Mouse (Mus musculus) heart, embryonic 12.5 days (tissue): ENCODE results near the gene Atf6. TPM values are rescaled to one million over a fixed set of nuclear protein-coding genes. Genes with fewer than 3 reads are reported as not detected.

Source experiments
- ATAC-seq: fragments of 200-750 bp; cut with Nextera tagmentation; 2 replicates; pipeline ENCODE4 v1.8.0; 2017; ENCODE audit warnings: moderate TSS enrichment, moderate library complexity; ENCODE audit not compliant: insufficient number of reproducible peaks, low FRiP score
- H3K27ac ChIP-seq: fragments of 300-500 bp; sonication (generic); 2 replicates; pipeline ENCODE4 v1.5.1; 2016; ENCODE audit warnings: mild to moderate bottlenecking, moderate library complexity; ENCODE audit not compliant: poor library complexity, severe bottlenecking
- H3K27me3 ChIP-seq: fragments of 300-500 bp; sonication (generic); replicated peaks from 2 replicates; pipeline ENCODE4 v1.6.1; 2016; ENCODE audit warnings: mild to moderate bottlenecking, moderate library complexity
- H3K36me3 ChIP-seq: fragments of 300-500 bp; sonication (generic); 2 replicates; pipeline ENCODE4 v1.6.1; 2016; ENCODE audit warnings: mild to moderate bottlenecking, moderate library complexity
- H3K4me1 ChIP-seq: fragments of 300-500 bp; sonication (generic); replicated peaks from 2 replicates; pipeline ENCODE4 v1.6.1; 2016; ENCODE audit warnings: mild to moderate bottlenecking
- H3K4me2 ChIP-seq: fragments of 300-500 bp; sonication (generic); 2 replicates; pipeline ENCODE4 v1.6.1; 2016; ENCODE audit warnings: mild to moderate bottlenecking, moderate library complexity
- H3K4me3 ChIP-seq: fragments of 300-500 bp; sonication (generic); 2 replicates; pipeline ENCODE4 v1.5.1; 2016; ENCODE audit warnings: mild to moderate bottlenecking
- H3K9ac ChIP-seq: fragments of 300-500 bp; sonication (generic); 2 replicates; pipeline ENCODE4 v1.6.1; 2016; ENCODE audit warnings: mild to moderate bottlenecking, moderate library complexity
- H3K9me3 ChIP-seq: fragments of 300-500 bp; sonication (generic); replicated peaks from 2 replicates; pipeline ENCODE4 v1.6.1; 2016; ENCODE audit warnings: mild to moderate bottlenecking, moderate library complexity
- WGBS: fragments of 180-500 bp; shearing (Covaris S2); methylation state at CpG from one replicate; pipeline ENCODE4 v1.1.7; 2016; 5-methylcytosine and 5-hydroxymethylcytosine counted together
- polyA plus RNA-seq: library from polyadenylated mRNA; unstranded; fragments of >200 nt; fragmentation: Nextera tagmentation; extraction: Ambion mirVana; gene quantifications from 2 replicates; pipeline ENCODE4 v1.2.1, GENCODE M21; 2016

Gene Atf6
- polyA plus RNA-seq, 1 experiment from 2014 or later, result 15.0 TPM

GRCm38 (mm10) chr1:170764798-170765197 is 102.8 kb downstream of the Atf6 start:
- no peaks in the 10 kb centered on the region for H3K27me3 ChIP-seq
- no peak overlapping the region for H3K9ac ChIP-seq
- no peaks in the 10 kb centered on the region for H3K9me3 ChIP-seq
- no peak for ATAC-seq
- H3K27ac ChIP-seq, result no peak overlapping the region
- WGBS, result 80% methylated on average over 1 of the region's 1 CpGs
- H3K4me2 ChIP-seq, result no peak overlapping the region
- 0 out of 2 replicates have a peak, but pooled peaks cover 6% of the 10 kb centered on the region for H3K4me1 ChIP-seq
- H3K36me3 ChIP-seq, result peaks cover 10% of the 10 kb centered on the region
- no peak overlapping the region for H3K4me3 ChIP-seq

- Histone ChIP-seq H3K27ac (no peak overlapping the region), H3K4me1 (0 out of 2 replicates have a peak, but pooled peaks cover under 1% of the 10 kb centered on the region), H3K4me2 (no peak overlapping the region), H3K4me3 (no peak overlapping the region), H3K9ac (no peak overlapping the region), H3K27me3 (no peaks in the 10 kb centered on the region), H3K36me3 (peaks cover 12% of the 10 kb centered on the region), H3K9me3 (no peaks in the 10 kb centered on the region)
- no peak for ATAC-seq
- 100% methylated on average over 1 of the region's 1 CpGs for WGBS
These were observed 105.9 kb downstream of the Atf6 start for GRCm38 (mm10) chr1:170761634-170762033.

GRCm38 (mm10) chr1:170753597-170753996 is 114.0 kb downstream of the Atf6 start:
- Histone ChIP-seq H3K9me3 (no peaks in the 10 kb centered on the region), H3K27ac (no peak overlapping the region), H3K9ac (no peak overlapping the region), H3K36me3 (no peaks in the 10 kb centered on the region), H3K4me3 (no peak overlapping the region), H3K4me2 (no peak overlapping the region), H3K27me3 (no peaks in the 10 kb centered on the region), H3K4me1 (no peaks in the 10 kb centered on the region)
- WGBS, result 88% methylated on average over 5 of the region's 5 CpGs
- ATAC-seq, result no peak

- Histone ChIP-seq H3K9me3 (no peaks in the 10 kb centered on the region), H3K27ac (no peak overlapping the region), H3K4me2 (no peak overlapping the region), H3K36me3 (no peaks in the 10 kb centered on the region), H3K9ac (no peak overlapping the region), H3K4me1 (no peaks in the 10 kb centered on the region), H3K4me3 (no peak overlapping the region), H3K27me3 (no peaks in the 10 kb centered on the region)
- 59% methylated on average over 7 of the region's 7 CpGs for WGBS
- ATAC-seq, result no peak
These were observed 115.8 kb downstream of the Atf6 start for GRCm38 (mm10) chr1:170751797-170752196.

- H3K36me3 ChIP-seq, result 0 out of 2 replicates have a peak, but pooled peaks cover 3% of the 10 kb centered on the region
- no peak for ATAC-seq
- H3K4me3 ChIP-seq, result no peak overlapping the region
- H3K9ac ChIP-seq, result no peak overlapping the region
- no peaks in the 10 kb centered on the region for H3K9me3 ChIP-seq
- no peak overlapping the region for H3K4me2 ChIP-seq
- WGBS, result 79% methylated on average over 5 of the region's 5 CpGs
- H3K27ac ChIP-seq, result no peak overlapping the region
- no peaks in the 10 kb centered on the region for H3K27me3 ChIP-seq
- H3K4me1 ChIP-seq, result no peaks in the 10 kb centered on the region
These were observed 121.0 kb downstream of the Atf6 start for GRCm38 (mm10) chr1:170746523-170746922.

- Histone ChIP-seq H3K4me1 (0 out of 2 replicates have a peak, but pooled peaks cover under 1% of the 10 kb centered on the region), H3K9ac (no peak overlapping the region), H3K4me3 (no peak overlapping the region), H3K9me3 (no peaks in the 10 kb centered on the region), H3K4me2 (no peak overlapping the region), H3K27me3 (no peaks in the 10 kb centered on the region), H3K27ac (no peak overlapping the region), H3K36me3 (peaks cover 6% of the 10 kb centered on the region; the same call in 1 of the 2 replicates)
- no peak for ATAC-seq
- WGBS, result 79% methylated on average over 5 of the region's 5 CpGs
These were observed 125.9 kb downstream of the Atf6 start for GRCm38 (mm10) chr1:170741497-170742246.

GRCm38 (mm10) chr1:170734866-170735265 is 132.7 kb downstream of the Atf6 start:
- H3K4me1 ChIP-seq, result peaks cover 22% of the 10 kb centered on the region
- no peak overlapping the region for H3K27ac ChIP-seq
- H3K36me3 ChIP-seq, result peaks cover 7% of the 10 kb centered on the region; the same call in 1 of the 2 replicates
- no peak for ATAC-seq
- no peaks in the 10 kb centered on the region for H3K27me3 ChIP-seq
- H3K4me2 ChIP-seq, result no peak overlapping the region
- 87% methylated on average over 3 of the region's 3 CpGs for WGBS
- H3K9ac ChIP-seq, result no peak overlapping the region
- no peak overlapping the region for H3K4me3 ChIP-seq
- no peaks in the 10 kb centered on the region for H3K9me3 ChIP-seq

- no peaks in the 10 kb centered on the region for H3K9me3 ChIP-seq
- H3K36me3 ChIP-seq, result 0 out of 2 replicates have a peak, but pooled peaks cover 4% of the 10 kb centered on the region
- H3K4me1 ChIP-seq, result peaks cover 26% of the 10 kb centered on the region
- no peak overlapping the region for H3K27ac ChIP-seq
- H3K4me2 ChIP-seq, result no peak overlapping the region
- H3K27me3 ChIP-seq, result no peaks in the 10 kb centered on the region
- H3K4me3 ChIP-seq, result no peak overlapping the region
- WGBS, result 88% methylated on average over 2 of the region's 2 CpGs
- no peak overlapping the region for H3K9ac ChIP-seq
- ATAC-seq, result no peak
These were observed 135.0 kb downstream of the Atf6 start for GRCm38 (mm10) chr1:170732596-170732890.

GRCm38 (mm10) chr1:170731865-170732595 is 135.5 kb downstream of the Atf6 start:
- H3K4me3 ChIP-seq, result no peak overlapping the region
- no peaks in the 10 kb centered on the region for H3K9me3 ChIP-seq
- no peak overlapping the region for H3K27ac ChIP-seq
- no peak overlapping the region for H3K4me2 ChIP-seq
- H3K36me3 ChIP-seq, result 0 out of 2 replicates have a peak, but pooled peaks cover 4% of the 10 kb centered on the region
- H3K4me1 ChIP-seq, result peaks cover 26% of the 10 kb centered on the region
- H3K27me3 ChIP-seq, result no peaks in the 10 kb centered on the region
- WGBS, result 70% methylated on average over 11 of the region's 11 CpGs
- H3K9ac ChIP-seq, result no peak overlapping the region
- ATAC-seq, result no peak

- Histone ChIP-seq H3K9me3 (no peaks in the 10 kb centered on the region), H3K4me1 (peaks cover 18% of the 10 kb centered on the region), H3K27me3 (no peaks in the 10 kb centered on the region), H3K36me3 (0 out of 2 replicates have a peak, but pooled peaks cover 4% of the 10 kb centered on the region), H3K4me3 (no peak overlapping the region), H3K4me2 (no peak overlapping the region), H3K9ac (no peak overlapping the region), H3K27ac (no peak overlapping the region)
- no peak for ATAC-seq
- WGBS, result 86% methylated on average over 8 of the region's 8 CpGs
These were observed 138.2 kb downstream of the Atf6 start for GRCm38 (mm10) chr1:170729267-170729962.

GRCm38 (mm10) chr1:170728524-170728923 is 139.0 kb downstream of the Atf6 start:
- Histone ChIP-seq H3K9ac (no peak overlapping the region), H3K4me2 (no peak overlapping the region), H3K27ac (no peak overlapping the region), H3K9me3 (no peaks in the 10 kb centered on the region), H3K36me3 (0 out of 2 replicates have a peak, but pooled peaks cover 2% of the 10 kb centered on the region), H3K4me3 (no peak overlapping the region), H3K4me1 (peaks cover 18% of the 10 kb centered on the region), H3K27me3 (no peaks in the 10 kb centered on the region)
- no peak for ATAC-seq
- WGBS, result 66% methylated on average over 6 of the region's 6 CpGs
